Mouse (Mus musculus) heart, adult 9 months (tissue): ENCODE results near the gene Yes1.
"Not testable (repeated sequence)": the region's sequence is repeated elsewhere in the genome, so short reads cannot be mapped to it uniquely, and the experiment has no call there.

Experiments used
- DNase-seq, 2 experiments: peaks; one replicate each; pipeline ENCODE4 v3.0.0; 2022; ENCODE audit warnings: low spot score in 2 of 2

Gene Yes1

GRCm38 (mm10) chr5:32610801-32611340 lies at the start of gene Yes1:
TSS of gene Yes1 (plus strand) at chr5:32611171.
- peak; percentile 82 to 84 for DNase-seq

- DNase-seq = no peak
Measured at GRCm38 (mm10) chr5:32564697-32565096, 46.3 kb upstream of the Yes1 start.

- DNase-seq = no peak
Measured at GRCm38 (mm10) chr5:32571802-32572201, 39.2 kb upstream of the Yes1 start.

GRCm38 (mm10) chr5:32588136-32588535 lies 22.8 kb upstream of the Yes1 start:
- peak; percentile 13 to 56 for DNase-seq

GRCm38 (mm10) chr5:32593793-32594192 lies 17.2 kb upstream of the Yes1 start:
- DNase-seq = peak in 1 of 2 experiments; percentile 27

- peak; percentile 52 to 76 for DNase-seq
Measured at GRCm38 (mm10) chr5:32594358-32594757, 16.6 kb upstream of the Yes1 start.

- DNase-seq = no peak
Measured at GRCm38 (mm10) chr5:32605911-32606310, 5.1 kb upstream of the Yes1 start.

- peak; percentile 55 to 70 for DNase-seq
Measured at GRCm38 (mm10) chr5:32607776-32608355, 3.1 kb upstream of the Yes1 start.

- no peak for DNase-seq
Measured at GRCm38 (mm10) chr5:32608516-32608915, 2.5 kb upstream of the Yes1 start.

- DNase-seq = peak in 1 of 2 experiments; percentile 56
Measured at GRCm38 (mm10) chr5:32610064-32610800, 739 bp upstream of the Yes1 start.

GRCm38 (mm10) chr5:32611341-32611961 lies 480 bp downstream of the Yes1 start:
- DNase-seq = no peak

- no peak for DNase-seq
Measured at GRCm38 (mm10) chr5:32614291-32614690, 3.3 kb downstream of the Yes1 start.

GRCm38 (mm10) chr5:32614691-32615090 lies 3.7 kb downstream of the Yes1 start:
- DNase-seq = peak; percentile 40 to 43

GRCm38 (mm10) chr5:32616489-32616888 lies 5.5 kb downstream of the Yes1 start:
- DNase-seq = not testable (repeated sequence)

- DNase-seq = no peak
Measured at GRCm38 (mm10) chr5:32617851-32618250, 6.9 kb downstream of the Yes1 start.

GRCm38 (mm10) chr5:32623649-32624048 lies 12.7 kb downstream of the Yes1 start:
- DNase-seq = no peak

GRCm38 (mm10) chr5:32624777-32625176 lies 13.8 kb downstream of the Yes1 start:
- DNase-seq = no peak

- DNase-seq = peak; percentile 44 to 62
Measured at GRCm38 (mm10) chr5:32633185-32633584, 22.2 kb downstream of the Yes1 start.

GRCm38 (mm10) chr5:32657386-32657785 lies 46.4 kb downstream of the Yes1 start:
- DNase-seq = no peak

- no peak for DNase-seq
Measured at GRCm38 (mm10) chr5:32682475-32682874, 71.5 kb downstream of the Yes1 start.

- DNase-seq = no peak
Measured at GRCm38 (mm10) chr5:32693411-32693810, 82.4 kb downstream of the Yes1 start.

- no peak for DNase-seq
Measured at GRCm38 (mm10) chr5:32697208-32697867, 86.4 kb downstream of the Yes1 start.
